Mouse (Mus musculus) hindbrain, postnatal 0 days (tissue): ENCODE measurements around the gene Galntl6. TPM values are rescaled to one million over a fixed set of nuclear protein-coding genes. Genes with fewer than 3 reads are reported as not detected.

ENCODE experiments used
- ATAC-seq: fragments of 200-750 bp; cut with Nextera tagmentation; 2 replicates; pipeline ENCODE4 v1.8.0; 2017; ENCODE audit warnings: mild to moderate bottlenecking, moderate TSS enrichment, moderate library complexity
- DNase-seq: peaks from one replicate; pipeline ENCODE4 v3.0.0-alpha.2; 2015; ENCODE audit warnings: low spot score
- H3K27ac ChIP-seq: fragments of 300-500 bp; sonication (generic); 2 replicates; pipeline ENCODE4 v1.5.1; 2014; ENCODE audit warnings: mild to moderate bottlenecking
- H3K27me3 ChIP-seq: fragments of 300-500 bp; sonication (generic); 2 replicates; pipeline ENCODE4 v1.6.1; 2014; ENCODE audit warnings: low read length, mixed read lengths; ENCODE audit not compliant: insufficient read depth
- H3K36me3 ChIP-seq: fragments of 300-500 bp; sonication (generic); 2 replicates; pipeline ENCODE4 v1.6.1; 2014; ENCODE audit warnings: low read length, mixed read lengths; ENCODE audit not compliant: insufficient read depth
- H3K4me1 ChIP-seq: fragments of 300-500 bp; sonication (generic); 2 replicates; pipeline ENCODE4 v1.6.1; 2014; ENCODE audit warnings: antibody characterized with exemption, low read length, mixed read lengths; ENCODE audit not compliant: insufficient read depth
- H3K4me2 ChIP-seq: fragments of 300-500 bp; sonication (generic); 2 replicates; pipeline ENCODE4 v1.6.1; 2014; ENCODE audit warnings: low read depth, mild to moderate bottlenecking, low read length, moderate library complexity, mixed read lengths
- H3K4me3 ChIP-seq: fragments of 300-500 bp; sonication (generic); 2 replicates; pipeline ENCODE4 v1.5.1; 2014; ENCODE audit warnings: low read length
- H3K9ac ChIP-seq: fragments of 300-500 bp; sonication (generic); replicated peaks from 2 replicates; pipeline ENCODE4 v1.6.1; 2014; ENCODE audit warnings: mild to moderate bottlenecking, low read length, moderate library complexity, mixed read lengths
- H3K9me3 ChIP-seq: fragments of 300-500 bp; sonication (generic); 2 replicates; pipeline ENCODE4 v1.6.1; 2016; ENCODE audit warnings: low read length, mixed read lengths
- CTCF ChIP-seq: IDR thresholded peaks from 2 replicates; pipeline ENCODE4 v1.5.1; 2016; ENCODE audit warnings: antibody characterized with exemption, control low read depth, low read depth
- WGBS: fragments of 180-500 bp; shearing (Covaris S2); extraction: QIAGEN DNeasy Blood & Tissue Kit; methylation state at CpG from one replicate; pipeline ENCODE4 v1.1.7; 2014; 5-methylcytosine and 5-hydroxymethylcytosine counted together
- polyA plus RNA-seq: library from polyadenylated mRNA; unstranded; fragments of >200 nt; fragmentation: Nextera tagmentation; extraction: Ambion mirVana; gene quantifications from 2 replicates; pipeline ENCODE4 v1.2.1, GENCODE M21; 2015
- total RNA-seq: library from RNA; depleted of rRNA; stranded (reverse); fragments of >200 nt; gene quantifications from 2 replicates; pipeline ENCODE4 v1.2.3, GENCODE M21; 2014

Galntl6 gene
- total and polyA plus RNA-seq, 2 experiments from 2014 or later = 16.5 to 26.5 TPM

GRCm38 (mm10) chr8:57939177-57939855 lies 973.1 kb downstream of the Galntl6 start:
- peak; percentile 90 for TF ChIP-seq CTCF
- Histone ChIP-seq H3K4me1 (no peaks in the 10 kb centered on the region), H3K4me3 (no peak overlapping the region), H3K27ac (no peak overlapping the region), H3K27me3 (no peaks in the 10 kb centered on the region), H3K36me3 (no peaks in the 10 kb centered on the region), H3K9me3 (no peaks in the 10 kb centered on the region), H3K4me2 (peak overlapping the region; percentile 40), H3K9ac (no peak overlapping the region)
- 12% methylated on average over 8 of the region's 8 CpGs for WGBS
- ATAC-seq (peak; percentile 66), DNase-seq (peak; percentile 87)

DNA sequence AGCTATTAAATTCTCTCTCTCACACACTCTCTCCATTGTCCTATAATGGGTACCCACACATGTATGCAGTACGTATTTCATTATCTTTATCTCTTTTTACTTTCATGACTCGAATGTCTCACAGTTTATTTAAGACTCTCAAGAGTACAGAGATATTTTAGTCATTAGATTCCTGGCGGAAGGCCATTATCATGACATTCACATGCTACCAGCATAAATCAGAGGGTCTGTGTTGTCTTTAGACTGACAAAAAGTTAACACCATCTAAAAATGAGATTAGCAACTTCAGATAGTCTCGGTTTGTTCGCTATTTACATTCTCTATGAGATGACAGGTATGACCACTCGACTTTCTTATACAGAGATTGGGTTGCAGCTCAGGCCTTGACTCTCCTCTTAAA lies 985.4 kb downstream of the Galntl6 start:
- Histone ChIP-seq H3K36me3 (no peaks in the 10 kb centered on the region), H3K9ac (no peak overlapping the region), H3K9me3 (no peaks in the 10 kb centered on the region), H3K27me3 (no peaks in the 10 kb centered on the region), H3K4me3 (no peak overlapping the region), H3K4me2 (no peak overlapping the region), H3K27ac (no peak overlapping the region), H3K4me1 (no peaks in the 10 kb centered on the region)
- ATAC-seq (no peak), DNase-seq (no peak)
- 83% methylated on average over 6 of the region's 6 CpGs for WGBS
- no peak for TF ChIP-seq CTCF

DNA sequence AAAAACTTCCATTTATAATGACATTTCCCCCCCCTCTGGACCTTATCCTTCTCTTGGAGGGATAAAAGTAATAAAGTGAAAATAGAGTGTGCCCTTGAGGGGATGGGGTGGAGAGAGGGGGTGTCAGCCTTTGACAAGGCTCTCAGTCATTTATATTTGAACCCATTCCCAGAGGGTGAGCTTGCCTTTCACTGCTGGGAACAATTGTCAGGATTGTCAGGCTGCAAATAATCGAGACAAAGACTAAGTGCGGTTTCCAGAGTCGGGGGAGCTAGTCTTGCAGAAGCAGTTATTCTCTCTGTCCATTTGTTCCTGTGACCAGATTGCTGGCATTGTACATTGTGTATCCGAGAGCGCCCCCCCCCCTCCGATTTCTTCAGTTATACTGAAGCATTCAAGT lies 988.9 kb downstream of the Galntl6 start:
- no peak for TF ChIP-seq CTCF
- H3K4me1 ChIP-seq = no peaks in the 10 kb centered on the region
- ATAC-seq (no peak), DNase-seq (no peak)
- WGBS = 23% methylated on average over 6 of the region's 6 CpGs
- H3K4me2 ChIP-seq = no peak overlapping the region
- no peaks in the 10 kb centered on the region for H3K27me3 ChIP-seq
- H3K9ac ChIP-seq = no peak overlapping the region
- no peaks in the 10 kb centered on the region for H3K36me3 ChIP-seq
- no peak overlapping the region for H3K4me3 ChIP-seq
- H3K9me3 ChIP-seq = no peaks in the 10 kb centered on the region
- no peak overlapping the region for H3K27ac ChIP-seq

DNA sequence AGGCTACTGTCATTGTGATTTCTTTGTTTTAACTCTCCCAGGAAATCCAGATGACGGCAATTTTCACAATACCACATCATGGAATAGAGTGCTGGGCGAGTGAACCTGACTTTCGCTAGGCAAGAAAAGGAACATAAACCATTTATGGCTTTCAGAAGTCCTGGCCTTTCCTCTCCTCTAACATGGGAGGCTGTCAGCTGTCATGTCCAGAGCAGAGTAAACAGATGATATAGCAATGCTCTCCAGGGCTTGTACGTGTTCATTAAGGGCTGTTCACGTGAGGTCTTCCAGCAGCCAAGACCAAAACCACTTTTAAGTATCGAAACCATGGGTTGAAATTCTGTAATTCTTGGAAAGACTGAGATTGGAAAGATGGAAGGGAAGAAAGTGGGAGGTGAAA lies 989.3 kb downstream of the Galntl6 start:
- Histone ChIP-seq H3K27ac (no peak overlapping the region), H3K9ac (no peak overlapping the region), H3K4me2 (no peak overlapping the region), H3K36me3 (no peaks in the 10 kb centered on the region), H3K4me3 (no peak overlapping the region), H3K27me3 (no peaks in the 10 kb centered on the region), H3K4me1 (no peaks in the 10 kb centered on the region), H3K9me3 (no peaks in the 10 kb centered on the region)
- 52% methylated on average over 6 of the region's 6 CpGs for WGBS
- no peak for TF ChIP-seq CTCF
- ATAC-seq (no peak), DNase-seq (no peak)

DNA sequence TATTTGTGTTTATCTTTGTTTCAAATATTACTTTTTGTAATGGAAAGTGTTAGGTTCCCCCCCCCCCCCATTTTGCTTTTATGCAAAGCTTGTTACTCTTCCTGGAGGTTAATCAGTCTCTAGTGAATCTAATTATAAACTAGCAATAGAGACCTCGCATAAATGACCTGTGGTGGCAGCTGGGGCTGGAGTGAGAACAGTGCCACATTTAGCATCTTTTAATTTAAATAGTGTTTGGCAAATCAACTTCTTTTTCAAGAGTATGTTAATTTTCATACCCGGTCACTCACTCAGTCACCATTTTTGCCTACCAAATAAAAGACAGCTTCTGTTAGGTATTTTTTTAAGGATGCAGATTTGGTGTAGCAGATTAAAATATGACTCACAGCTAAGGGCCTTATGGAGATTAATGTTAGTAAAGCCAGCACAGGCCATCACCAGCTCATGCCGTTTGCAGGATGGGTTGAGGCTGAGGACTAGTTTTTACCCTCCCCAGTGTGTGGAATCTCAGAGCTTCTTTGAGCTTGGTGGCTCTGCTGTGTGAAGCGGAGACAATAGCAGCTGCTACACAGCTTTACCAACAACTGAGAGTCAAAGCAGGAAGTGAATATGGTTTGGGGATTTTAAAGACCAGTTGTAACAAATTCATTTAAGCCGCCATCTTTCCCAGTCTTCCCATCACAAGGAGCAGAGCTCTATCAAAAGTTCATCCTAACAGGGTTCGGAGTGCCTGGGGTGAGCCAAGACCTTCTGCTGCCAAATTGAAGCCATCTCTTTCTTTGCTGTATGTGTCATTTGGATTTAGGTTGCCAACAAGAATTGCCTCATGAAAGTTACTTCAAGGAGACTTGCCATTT lies 990.0 kb downstream of the Galntl6 start:
- no peak overlapping the region for H3K4me2 ChIP-seq
- H3K27ac ChIP-seq = no peak overlapping the region
- H3K36me3 ChIP-seq = no peaks in the 10 kb centered on the region
- no peak for TF ChIP-seq CTCF
- H3K4me1 ChIP-seq = no peaks in the 10 kb centered on the region
- no peak for DNase-seq
- H3K9ac ChIP-seq = no peak overlapping the region
- 59% methylated on average over 6 of the region's 6 CpGs for WGBS
- H3K4me3 ChIP-seq = no peak overlapping the region
- ATAC-seq = no peak
- H3K27me3 ChIP-seq = no peaks in the 10 kb centered on the region
- H3K9me3 ChIP-seq = no peaks in the 10 kb centered on the region

DNA sequence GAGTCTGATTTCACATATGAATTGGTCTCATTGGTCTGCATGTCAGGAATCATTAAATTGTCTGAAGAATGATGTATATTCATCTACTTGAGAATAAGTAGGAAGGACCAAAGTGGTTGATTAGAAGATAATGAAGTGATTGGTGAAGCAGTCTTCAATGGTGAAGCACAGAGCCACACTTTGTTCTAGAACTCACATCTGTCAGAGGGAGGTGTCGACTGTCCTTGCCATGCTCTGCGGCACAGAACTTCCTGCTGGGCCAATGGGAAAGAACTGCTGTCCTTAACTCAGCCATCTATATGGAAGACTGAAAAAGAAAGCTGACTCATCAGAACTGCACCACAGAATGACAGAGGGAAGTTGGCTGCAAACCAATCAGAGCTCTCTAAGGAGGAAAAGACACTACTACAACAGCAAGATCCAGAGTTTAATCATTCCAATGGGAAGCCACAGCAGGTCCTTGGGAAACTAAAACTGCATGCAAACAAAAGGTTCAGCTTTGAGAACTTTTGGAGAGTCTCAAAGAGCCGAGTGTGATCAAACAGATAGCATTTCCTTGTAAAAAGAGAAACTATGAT lies 992.0 kb downstream of the Galntl6 start:
- DNase-seq (no peak), ATAC-seq (no peak)
- TF ChIP-seq CTCF = no peak
- no peaks in the 10 kb centered on the region for H3K36me3 ChIP-seq
- WGBS = 56% methylated on average over 3 of the region's 3 CpGs
- no peaks in the 10 kb centered on the region for H3K27me3 ChIP-seq
- H3K27ac ChIP-seq = no peak overlapping the region
- H3K9ac ChIP-seq = no peak overlapping the region
- H3K9me3 ChIP-seq = no peaks in the 10 kb centered on the region
- no peaks in the 10 kb centered on the region for H3K4me1 ChIP-seq
- H3K4me3 ChIP-seq = no peak overlapping the region
- no peak overlapping the region for H3K4me2 ChIP-seq
